Mouse (Mus musculus) midbrain, embryonic 13.5 days (tissue): ENCODE measurements around the gene Rai1. TPM values are rescaled to one million over a fixed set of nuclear protein-coding genes. Genes with fewer than 3 reads are reported as not detected.

Experiments used
- ATAC-seq: fragments of 200-750 bp; cut with Nextera tagmentation; 2 replicates; pipeline ENCODE4 v1.8.0; 2017; ENCODE audit warnings: mild to moderate bottlenecking, moderate TSS enrichment, moderate library complexity
- H3K27ac ChIP-seq: fragments of 300-500 bp; sonication (generic); 2 replicates; pipeline ENCODE4 v1.5.1; 2015; ENCODE audit warnings: inconsistent platforms, mild to moderate bottlenecking, moderate library complexity
- H3K27me3 ChIP-seq: fragments of 300-500 bp; sonication (generic); 2 replicates; pipeline ENCODE4 v1.6.1; 2015; ENCODE audit warnings: mild to moderate bottlenecking, inconsistent platforms
- H3K36me3 ChIP-seq: fragments of 300-500 bp; sonication (generic); 2 replicates; pipeline ENCODE4 v1.6.1; 2015; ENCODE audit warnings: mild to moderate bottlenecking, inconsistent platforms
- H3K4me1 ChIP-seq: fragments of 300-500 bp; sonication (generic); replicated peaks from 2 replicates; pipeline ENCODE4 v1.6.1; 2015; ENCODE audit warnings: inconsistent platforms
- H3K4me2 ChIP-seq: fragments of 300-500 bp; sonication (generic); replicated peaks from 2 replicates; pipeline ENCODE4 v1.6.1; 2015; ENCODE audit warnings: moderate library complexity, mild to moderate bottlenecking, inconsistent platforms
- H3K4me3 ChIP-seq: fragments of 300-500 bp; sonication (generic); replicated peaks from 2 replicates; pipeline ENCODE4 v1.5.1; 2015; ENCODE audit warnings: mild to moderate bottlenecking, inconsistent platforms
- H3K9ac ChIP-seq: fragments of 300-500 bp; sonication (generic); replicated peaks from 2 replicates; pipeline ENCODE4 v1.6.1; 2015; ENCODE audit warnings: mild to moderate bottlenecking, inconsistent platforms
- H3K9me3 ChIP-seq: fragments of 300-500 bp; sonication (generic); 2 replicates; pipeline ENCODE4 v1.6.1; 2016; ENCODE audit warnings: mild to moderate bottlenecking, inconsistent platforms
- WGBS: fragments of 180-500 bp; shearing (Covaris S2); methylation state at CpG from one replicate; pipeline ENCODE4 v1.1.7; 2015; 5-methylcytosine and 5-hydroxymethylcytosine counted together
- polyA plus RNA-seq: library from polyadenylated mRNA; unstranded; fragments of >200 nt; fragmentation: Nextera tagmentation; extraction: Ambion mirVana; gene quantifications from 2 replicates; pipeline ENCODE4 v1.2.1, GENCODE M21; 2015

Rai1 gene
- polyA plus RNA-seq, 1 experiment from 2014 or later: 32.7 TPM

GRCm38 (mm10) chr11:60099555-60100186 lies 5.1 kb upstream of the Rai1 start:
- Histone ChIP-seq H3K9me3 (no peaks in the 10 kb centered on the region), H3K9ac (no peak overlapping the region), H3K4me1 (peaks cover 17% of the 10 kb centered on the region), H3K4me3 (no peak overlapping the region), H3K36me3 (no peaks in the 10 kb centered on the region), H3K27me3 (no peaks in the 10 kb centered on the region; the same call in 1 of the 2 replicates), H3K4me2 (no peak overlapping the region), H3K27ac (no peak overlapping the region)
- ATAC-seq: no peak
- WGBS: 75% methylated on average over 8 of the region's 8 CpGs

GRCm38 (mm10) chr11:60100827-60101555 lies 3.8 kb upstream of the Rai1 start:
- H3K36me3 ChIP-seq: no peaks in the 10 kb centered on the region
- no peaks in the 10 kb centered on the region for H3K9me3 ChIP-seq
- no peak overlapping the region for H3K4me2 ChIP-seq
- H3K9ac ChIP-seq: no peak overlapping the region
- no peak overlapping the region for H3K4me3 ChIP-seq
- H3K27ac ChIP-seq: no peak overlapping the region
- no peak for ATAC-seq
- H3K27me3 ChIP-seq: no peaks in the 10 kb centered on the region; the same call in 1 of the 2 replicates
- H3K4me1 ChIP-seq: peaks cover 5% of the 10 kb centered on the region; the same call in 1 of the 2 replicates
- WGBS: 80% methylated on average over 4 of the region's 4 CpGs

GRCm38 (mm10) chr11:60101986-60102385 lies 2.8 kb upstream of the Rai1 start:
- Histone ChIP-seq H3K36me3 (no peaks in the 10 kb centered on the region), H3K4me3 (no peak overlapping the region), H3K4me1 (peaks cover 13% of the 10 kb centered on the region), H3K9me3 (no peaks in the 10 kb centered on the region), H3K27me3 (no peaks in the 10 kb centered on the region; the same call in 1 of the 2 replicates), H3K9ac (no peak overlapping the region), H3K4me2 (no peak overlapping the region), H3K27ac (no peak overlapping the region)
- WGBS: 81% methylated on average over 4 of the region's 4 CpGs
- no peak for ATAC-seq

- H3K27ac ChIP-seq: no peak overlapping the region
- H3K4me1 ChIP-seq: peaks cover 20% of the 10 kb centered on the region
- no peak overlapping the region for H3K4me2 ChIP-seq
- H3K9me3 ChIP-seq: no peaks in the 10 kb centered on the region
- no peaks in the 10 kb centered on the region; the same call in 1 of the 2 replicates for H3K27me3 ChIP-seq
- no peak overlapping the region for H3K9ac ChIP-seq
- no peak overlapping the region for H3K4me3 ChIP-seq
- WGBS: 89% methylated on average over 6 of the region's 6 CpGs
- no peak for ATAC-seq
- no peaks in the 10 kb centered on the region for H3K36me3 ChIP-seq
These were observed 2.1 kb upstream of the Rai1 start for GRCm38 (mm10) chr11:60102664-60103063.

GRCm38 (mm10) chr11:60103567-60103966 lies 1.2 kb upstream of the Rai1 start:
- no peak overlapping the region for H3K27ac ChIP-seq
- H3K4me3 ChIP-seq: no peak overlapping the region
- ATAC-seq: no peak
- H3K36me3 ChIP-seq: no peaks in the 10 kb centered on the region
- H3K27me3 ChIP-seq: no peaks in the 10 kb centered on the region; the same call in 1 of the 2 replicates
- H3K4me1 ChIP-seq: peaks cover 29% of the 10 kb centered on the region
- H3K4me2 ChIP-seq: no peak overlapping the region
- no peaks in the 10 kb centered on the region for H3K9me3 ChIP-seq
- WGBS: 88% methylated on average over 7 of the region's 7 CpGs
- H3K9ac ChIP-seq: no peak overlapping the region

- no peaks in the 10 kb centered on the region; the same call in 1 of the 2 replicates for H3K27me3 ChIP-seq
- no peaks in the 10 kb centered on the region for H3K36me3 ChIP-seq
- H3K4me2 ChIP-seq: peak overlapping the region; percentile 74
- H3K27ac ChIP-seq: peak overlapping the region; percentile 93
- peak overlapping the region; percentile 100 for H3K9ac ChIP-seq
- peaks cover 49% of the 10 kb centered on the region for H3K4me1 ChIP-seq
- under 1% methylated on average over 88 of the region's 88 CpGs for WGBS
- ATAC-seq: peak; percentile 57
- no peaks in the 10 kb centered on the region for H3K9me3 ChIP-seq
- H3K4me3 ChIP-seq: peak overlapping the region; percentile 97
These were observed 1.1 kb downstream of the Rai1 start for GRCm38 (mm10) chr11:60105593-60106542.

GRCm38 (mm10) chr11:60106543-60107110 lies 1.8 kb downstream of the Rai1 start:
- H3K4me1 ChIP-seq: peaks cover 55% of the 10 kb centered on the region
- peak overlapping the region; percentile 100 for H3K9ac ChIP-seq
- no peaks in the 10 kb centered on the region for H3K36me3 ChIP-seq
- H3K9me3 ChIP-seq: no peaks in the 10 kb centered on the region
- peak; percentile 57 for ATAC-seq
- H3K27ac ChIP-seq: peak overlapping the region; percentile 93
- H3K4me3 ChIP-seq: peak overlapping the region; percentile 97
- under 1% methylated on average over 14 of the region's 14 CpGs for WGBS
- peak overlapping the region; percentile 74 for H3K4me2 ChIP-seq
- no peaks in the 10 kb centered on the region; the same call in 1 of the 2 replicates for H3K27me3 ChIP-seq

GRCm38 (mm10) chr11:60107449-60107848 lies 2.6 kb downstream of the Rai1 start:
- no peaks in the 10 kb centered on the region for H3K9me3 ChIP-seq
- H3K36me3 ChIP-seq: no peaks in the 10 kb centered on the region
- ATAC-seq: no peak
- H3K9ac ChIP-seq: peak overlapping the region; percentile 100
- no peak overlapping the region; the same call in 1 of the 2 replicates for H3K27ac ChIP-seq
- 0 out of 2 replicates have a peak overlapping the region, but pooled peaks have one; percentile 97 for H3K4me3 ChIP-seq
- 80% methylated on average over 3 of the region's 3 CpGs for WGBS
- peaks cover 63% of the 10 kb centered on the region for H3K4me1 ChIP-seq
- no peaks in the 10 kb centered on the region; the same call in 1 of the 2 replicates for H3K27me3 ChIP-seq
- H3K4me2 ChIP-seq: peak overlapping the region; percentile 74; the same call in 1 of the 2 replicates

GRCm38 (mm10) chr11:60108631-60109172 lies 3.9 kb downstream of the Rai1 start:
- H3K4me2 ChIP-seq: 0 out of 2 replicates have a peak overlapping the region, but pooled peaks have one; percentile 9
- H3K27ac ChIP-seq: no peak overlapping the region
- H3K4me3 ChIP-seq: no peak overlapping the region
- WGBS: 53% methylated on average over 5 of the region's 5 CpGs
- H3K9me3 ChIP-seq: no peaks in the 10 kb centered on the region
- peaks cover 76% of the 10 kb centered on the region for H3K4me1 ChIP-seq
- H3K36me3 ChIP-seq: no peaks in the 10 kb centered on the region
- H3K9ac ChIP-seq: peak overlapping the region; percentile 100; the same call in 1 of the 2 replicates
- no peaks in the 10 kb centered on the region for H3K27me3 ChIP-seq
- no peak for ATAC-seq

- Histone ChIP-seq H3K4me2 (no peak overlapping the region), H3K4me3 (no peak overlapping the region), H3K27me3 (no peaks in the 10 kb centered on the region), H3K4me1 (peaks cover 85% of the 10 kb centered on the region), H3K9ac (no peak overlapping the region), H3K27ac (no peak overlapping the region), H3K36me3 (no peaks in the 10 kb centered on the region), H3K9me3 (no peaks in the 10 kb centered on the region)
- 76% methylated on average over 5 of the region's 5 CpGs for WGBS
- ATAC-seq: no peak
These were observed 5.6 kb downstream of the Rai1 start for GRCm38 (mm10) chr11:60110386-60110785.

GRCm38 (mm10) chr11:60111576-60111975 lies 6.8 kb downstream of the Rai1 start:
- Histone ChIP-seq H3K27me3 (no peaks in the 10 kb centered on the region), H3K36me3 (no peaks in the 10 kb centered on the region), H3K4me2 (no peak overlapping the region), H3K9ac (no peak overlapping the region), H3K4me3 (no peak overlapping the region), H3K27ac (no peak overlapping the region), H3K9me3 (no peaks in the 10 kb centered on the region), H3K4me1 (peaks cover 91% of the 10 kb centered on the region)
- 97% methylated on average over 2 of the region's 2 CpGs for WGBS
- ATAC-seq: no peak
